Mouse (Mus musculus) megakaryocyte, embryonic 14.5 days (primary cell): ENCODE measurements at regions not wholly inside any gene's neighbourhood (a gene's known extent, or its start where the extent isn't known, plus 50 kb on each side); places are given as distances from the start of the nearest gene placed in this dataset.

Source experiments
- FLI1 ChIP-seq: IDR thresholded peaks from 2 replicates; pipeline ENCODE4 v1.6.1; 2012; ENCODE audit warnings: low read length, inconsistent platforms, mixed read lengths
- GATA1 ChIP-seq: IDR thresholded peaks from 3 replicates; pipeline ENCODE4 v1.6.1; 2012; ENCODE audit warnings: mixed read lengths, low read length, inconsistent platforms, borderline replicate concordance

DNA sequence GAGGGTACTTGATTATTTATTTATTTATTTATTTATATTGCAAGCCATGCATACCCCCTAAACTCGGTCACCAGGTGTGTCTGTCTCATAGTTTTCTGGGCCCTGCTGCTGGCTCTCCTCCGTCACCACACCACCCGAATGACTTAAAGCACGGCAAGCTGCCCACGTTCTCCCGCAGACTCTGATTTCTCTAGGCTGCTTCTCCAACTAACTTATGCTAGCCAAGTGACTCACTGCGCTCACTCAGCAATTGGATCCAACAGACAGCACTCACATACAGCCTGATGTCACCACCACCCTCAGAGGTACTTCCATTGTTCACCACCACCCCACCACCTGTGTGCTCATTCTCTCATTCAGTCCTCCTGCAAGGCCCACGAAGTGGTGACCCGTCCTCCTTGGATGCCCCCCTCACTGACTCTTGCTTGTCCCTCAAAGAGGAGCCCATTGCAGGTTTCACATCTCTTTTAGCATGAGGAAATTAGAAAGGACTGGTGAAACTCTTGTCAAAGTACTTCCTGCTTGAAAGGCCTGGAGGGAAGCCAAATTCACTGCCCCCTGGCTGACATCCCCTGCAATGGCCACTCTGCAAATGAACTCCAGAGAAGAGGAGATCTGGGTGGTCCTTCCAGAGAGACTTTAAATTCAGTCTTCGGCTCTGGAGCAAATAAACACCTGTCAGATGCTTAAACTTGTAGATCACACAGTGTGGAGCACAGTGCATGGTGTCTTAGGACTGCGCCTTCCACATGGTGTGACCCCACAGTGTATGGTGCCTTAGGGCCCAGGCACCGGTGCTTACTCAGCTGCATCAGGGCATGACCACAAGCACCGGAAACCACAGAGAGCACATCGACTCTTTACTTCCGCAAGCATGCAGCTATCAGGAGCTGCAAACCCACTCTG lies 262.8 kb downstream of the Cxcl12 start:
- TF ChIP-seq GATA1 (no peak), FLI1 (no peak)
